Mouse (Mus musculus) heart, postnatal 25 days (tissue): ENCODE data around the gene Mrpl51. TPM values are rescaled to one million over a fixed set of nuclear protein-coding genes. Genes with fewer than 3 reads are reported as not detected.
A peak's percentile ranks its signal among the peaks of the same experiment; 100 is the strongest.

Source experiments
- DNase-seq: peaks from one replicate; pipeline ENCODE4 v3.0.0; 2022; ENCODE audit warnings: low spot score
- intact Hi-C: fragments of 180-260 bp; cut with DNase I; formaldehyde crosslinking; loops from one replicate; pipeline ENCODE4 v1.15.1; 2025
- total RNA-seq, 2 experiments: library from RNA; stranded (reverse); gene quantifications; 2 replicates each; pipeline ENCODE4 v1.2.3; 2021

Gene Mrpl51
- total RNA-seq, 2 experiments from 2014 or later, result 308 to 324 TPM

- intact Hi-C loops, result loop anchor here (2.0 kb wide), 1 partner anchor 43 kb away; no protein-coding TSS in a partner anchor
Measured at GRCm38 (mm10) chr6:125222146-125222545, 30.5 kb downstream of the Mrpl51 start.

GRCm38 (mm10) chr6:125222577-125222976 lies 31.0 kb downstream of the Mrpl51 start:
- no peak for DNase-seq
- intact Hi-C loops, result loop anchor here (2.0 kb wide), 1 partner anchor 42 kb away; no protein-coding TSS in a partner anchor

More at GRCm38 (mm10) chr6:125222146-125222545, 30.5 kb downstream of the Mrpl51 start:
- no peak for DNase-seq

- intact Hi-C loops, result no loop called here
- DNase-seq, result no peak
Measured at GRCm38 (mm10) chr6:125225518-125226115, 34.0 kb downstream of the Mrpl51 start.

GRCm38 (mm10) chr6:125230571-125230970 lies 39.0 kb downstream of the Mrpl51 start:
- intact Hi-C loops, result no loop called here
- DNase-seq, result no peak

GRCm38 (mm10) chr6:125231117-125232044 lies 39.8 kb downstream of the Mrpl51 start, which contains the start of gene Tapbpl:
Gene Tapbpl, minus strand, starts transcription at chr6:125231860.
- DNase-seq, result peak; percentile 47
- intact Hi-C loops, result no loop called here

GRCm38 (mm10) chr6:125232045-125232437 lies 40.4 kb downstream of the Mrpl51 start:
- intact Hi-C loops, result no loop called here
- DNase-seq, result no peak

- no peak for DNase-seq
- intact Hi-C loops, result no loop called here
Measured at GRCm38 (mm10) chr6:125232516-125232915, 40.9 kb downstream of the Mrpl51 start.

GRCm38 (mm10) chr6:125233816-125234519 lies 42.4 kb downstream of the Mrpl51 start:
- intact Hi-C loops, result no loop called here
- DNase-seq, result no peak

- intact Hi-C loops, result no loop called here
Measured at GRCm38 (mm10) chr6:125234520-125234828, 42.9 kb downstream of the Mrpl51 start.

GRCm38 (mm10) chr6:125236341-125236740 lies 44.7 kb downstream of the Mrpl51 start:
- DNase-seq, result no peak
- intact Hi-C loops, result no loop called here

More at GRCm38 (mm10) chr6:125234520-125234828, 42.9 kb downstream of the Mrpl51 start:
- DNase-seq, result no peak

GRCm38 (mm10) chr6:125236782-125237181 lies 45.2 kb downstream of the Mrpl51 start, which contains the start of gene Cd27:
Gene Cd27, minus strand, starts transcription at chr6:125237010.
- intact Hi-C loops, result no loop called here
- DNase-seq, result no peak

- no peak for DNase-seq
- intact Hi-C loops, result no loop called here
Measured at GRCm38 (mm10) chr6:125237421-125237820, 45.8 kb downstream of the Mrpl51 start.

- intact Hi-C loops, result no loop called here
- no peak for DNase-seq
Measured at GRCm38 (mm10) chr6:125238396-125238795, 46.8 kb downstream of the Mrpl51 start.

GRCm38 (mm10) chr6:125239547-125239946 lies 47.9 kb downstream of the Mrpl51 start:
- no peak for DNase-seq
- intact Hi-C loops, result no loop called here

- intact Hi-C loops, result no loop called here
- DNase-seq, result no peak
Measured at GRCm38 (mm10) chr6:125240617-125241016, 49.0 kb downstream of the Mrpl51 start.

- intact Hi-C loops, result no loop called here
- DNase-seq, result no peak
Measured at GRCm38 (mm10) chr6:125241566-125241965, 50.0 kb downstream of the Mrpl51 start.

- DNase-seq, result no peak
- intact Hi-C loops, result no loop called here
Measured at GRCm38 (mm10) chr6:125244551-125244950, 53.0 kb downstream of the Mrpl51 start.
